Mouse (Mus musculus) limb, embryonic 12.5 days (tissue): ENCODE results near the gene Hdac4. TPM values are rescaled to one million over a fixed set of nuclear protein-coding genes. Genes with fewer than 3 reads are reported as not detected.
A peak's percentile ranks its signal among the peaks of the same experiment; 100 is the strongest.

ENCODE experiments used
- ATAC-seq: fragments of 200-750 bp; cut with Nextera tagmentation; 2 replicates; pipeline ENCODE4 v1.8.0; 2017; ENCODE audit warnings: low read depth, moderate TSS enrichment; ENCODE audit not compliant: insufficient number of reproducible peaks, insufficient read depth, low FRiP score, low TSS enrichment
- H3K27ac ChIP-seq: fragments of 300-500 bp; sonication (generic); 2 replicates; pipeline ENCODE4 v1.5.1; 2016; ENCODE audit warnings: mild to moderate bottlenecking, moderate library complexity
- H3K27me3 ChIP-seq: fragments of 300-500 bp; sonication (generic); 2 replicates; pipeline ENCODE4 v1.6.1; 2016; ENCODE audit warnings: mild to moderate bottlenecking, moderate library complexity
- H3K36me3 ChIP-seq: fragments of 300-500 bp; sonication (generic); 2 replicates; pipeline ENCODE4 v1.6.1; 2016; ENCODE audit warnings: mild to moderate bottlenecking, moderate library complexity
- H3K4me1 ChIP-seq: fragments of 300-500 bp; sonication (generic); replicated peaks from 2 replicates; pipeline ENCODE4 v1.6.1; 2016
- H3K4me2 ChIP-seq: fragments of 300-500 bp; sonication (generic); 2 replicates; pipeline ENCODE4 v1.6.1; 2016; ENCODE audit warnings: mild to moderate bottlenecking, moderate library complexity
- H3K4me3 ChIP-seq: fragments of 300-500 bp; sonication (generic); replicated peaks from 2 replicates; pipeline ENCODE4 v1.5.1; 2016; ENCODE audit warnings: mild to moderate bottlenecking
- H3K9ac ChIP-seq: fragments of 300-500 bp; sonication (generic); replicated peaks from 2 replicates; pipeline ENCODE4 v1.6.1; 2016; ENCODE audit warnings: mild to moderate bottlenecking, moderate library complexity
- H3K9me3 ChIP-seq: fragments of 300-500 bp; sonication (generic); 2 replicates; pipeline ENCODE4 v1.6.1; 2016; ENCODE audit warnings: mild to moderate bottlenecking, moderate library complexity
- WGBS: fragments of 180-500 bp; shearing (Covaris S2); methylation state at CpG from one replicate; pipeline ENCODE4 v1.1.7; 2016; 5-methylcytosine and 5-hydroxymethylcytosine counted together
- polyA plus RNA-seq: library from polyadenylated mRNA; unstranded; fragments of >200 nt; fragmentation: Nextera tagmentation; extraction: Ambion mirVana; gene quantifications from 2 replicates; pipeline ENCODE4 v1.2.1, GENCODE M21; 2016

The Hdac4 gene
- polyA plus RNA-seq, 1 experiment from 2014 or later = 26.0 TPM

DNA sequence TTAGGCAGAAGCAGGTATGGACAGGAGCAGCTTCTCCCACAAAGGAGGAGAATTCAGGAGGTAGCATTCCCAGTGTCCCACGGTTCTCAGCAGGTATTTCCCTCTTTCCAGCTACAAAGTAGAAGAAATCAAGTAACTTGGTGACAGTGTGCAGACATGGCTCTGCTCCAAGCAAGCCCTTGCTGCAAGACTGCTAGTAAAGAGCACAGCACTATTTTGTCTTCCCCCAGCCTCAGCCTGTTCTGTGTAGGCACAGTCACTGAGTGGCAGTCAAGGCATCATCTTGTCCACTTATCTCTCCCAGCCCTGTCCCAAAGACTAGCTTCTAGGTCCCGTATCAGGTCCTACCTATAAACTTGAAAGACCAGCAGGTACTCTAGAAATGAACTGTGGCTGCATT is 86.9 kb downstream of the Hdac4 start:
- H3K4me2 ChIP-seq = no peak overlapping the region
- H3K27ac ChIP-seq = no peak overlapping the region
- no peak overlapping the region for H3K4me3 ChIP-seq
- H3K9ac ChIP-seq = no peak overlapping the region
- no peaks in the 10 kb centered on the region for H3K9me3 ChIP-seq
- no peaks in the 10 kb centered on the region for H3K27me3 ChIP-seq
- no peak for ATAC-seq
- 90% methylated on average over 2 of the region's 2 CpGs for WGBS
- peaks cover 18% of the 10 kb centered on the region for H3K4me1 ChIP-seq
- peaks cover 5% of the 10 kb centered on the region; the same call in 1 of the 2 replicates for H3K36me3 ChIP-seq

DNA sequence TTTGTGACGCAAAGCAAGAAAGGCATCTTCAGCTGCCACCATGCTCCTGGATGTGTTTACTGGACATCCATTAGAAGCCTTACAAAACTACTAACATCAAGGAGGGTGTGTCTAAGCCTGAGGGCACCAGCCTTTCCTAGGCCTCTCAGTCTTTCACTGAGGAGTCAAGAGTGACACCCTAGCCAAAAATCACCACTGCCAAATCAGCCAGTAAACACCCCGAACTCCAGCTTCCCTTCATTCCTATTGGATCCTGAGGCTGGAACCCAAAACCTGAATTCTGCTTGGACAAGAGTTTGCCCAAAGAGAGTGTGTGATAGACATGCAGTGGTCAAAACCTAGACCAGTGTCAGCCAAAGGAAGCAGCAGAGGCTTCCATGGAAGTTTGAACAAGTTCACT is 87.5 kb downstream of the Hdac4 start:
- Histone ChIP-seq H3K4me3 (no peak overlapping the region), H3K9me3 (no peaks in the 10 kb centered on the region), H3K9ac (no peak overlapping the region), H3K36me3 (peaks cover 5% of the 10 kb centered on the region; the same call in 1 of the 2 replicates), H3K4me2 (no peak overlapping the region), H3K27ac (no peak overlapping the region), H3K4me1 (peaks cover 16% of the 10 kb centered on the region), H3K27me3 (no peaks in the 10 kb centered on the region)
- ATAC-seq = no peak
- WGBS = 94% methylated on average over 2 of the region's 2 CpGs

DNA sequence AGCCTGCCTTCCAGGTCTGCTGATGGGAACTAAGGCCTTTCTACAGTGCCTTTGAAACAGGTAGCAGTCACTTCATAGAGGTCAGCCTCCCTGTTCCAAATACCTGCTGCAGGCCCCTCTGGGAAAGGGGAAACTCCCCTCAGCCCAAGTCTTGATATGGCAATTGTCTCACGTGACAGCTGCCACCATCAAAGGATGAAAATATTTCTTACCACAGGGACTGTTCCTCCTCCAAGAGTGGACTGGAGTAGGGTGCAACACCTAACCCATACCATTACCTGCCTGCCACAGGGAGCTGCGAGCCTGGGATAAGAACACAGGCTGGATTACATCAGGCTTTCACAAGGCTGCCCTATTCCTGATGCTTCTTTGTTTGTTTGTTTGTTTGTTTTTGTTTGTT is 88.0 kb downstream of the Hdac4 start:
- 77% methylated on average over 2 of the region's 2 CpGs for WGBS
- H3K27ac ChIP-seq = no peak overlapping the region
- no peak for ATAC-seq

DNA sequence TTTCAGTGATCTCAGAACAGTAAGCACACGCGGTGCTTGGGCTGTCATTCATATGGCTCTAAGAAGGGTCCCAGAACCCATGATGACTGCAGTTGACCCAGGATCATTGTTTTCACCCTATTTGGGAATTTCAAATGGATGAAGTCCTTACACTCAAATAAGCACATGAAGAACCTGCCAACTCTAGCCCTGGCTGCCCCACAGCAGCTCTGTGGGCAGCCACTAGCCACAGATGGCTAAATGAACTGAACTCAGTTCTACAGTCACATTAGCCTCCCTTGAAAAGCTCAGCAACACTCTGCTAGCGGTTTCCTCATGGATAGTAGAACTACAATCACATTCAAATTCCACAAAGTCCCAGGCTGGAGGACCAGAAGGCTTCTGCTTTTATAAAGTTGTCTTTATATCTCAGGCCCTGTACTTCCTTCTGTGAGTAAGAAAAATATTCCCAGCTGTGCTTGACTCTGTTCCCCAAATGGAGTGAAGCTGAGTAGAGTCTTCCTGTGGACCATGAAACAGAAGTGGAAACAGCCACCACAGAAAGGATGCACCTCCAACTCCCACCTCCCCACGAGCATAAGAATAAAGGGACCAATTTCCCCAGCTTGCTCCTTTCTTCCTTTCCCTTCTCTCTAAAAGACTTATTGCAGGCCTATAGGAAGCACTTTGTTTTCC is 88.9 kb downstream of the Hdac4 start:
- no peaks in the 10 kb centered on the region for H3K9me3 ChIP-seq
- ATAC-seq = no peak
- H3K27ac ChIP-seq = no peak overlapping the region
- no peak overlapping the region for H3K4me2 ChIP-seq
- WGBS = 89% methylated on average over 4 of the region's 4 CpGs
- H3K4me1 ChIP-seq = peaks cover 12% of the 10 kb centered on the region; the same call in 1 of the 2 replicates
- no peak overlapping the region for H3K4me3 ChIP-seq
- H3K9ac ChIP-seq = no peak overlapping the region
- H3K36me3 ChIP-seq = peaks cover 5% of the 10 kb centered on the region; the same call in 1 of the 2 replicates
- H3K27me3 ChIP-seq = no peaks in the 10 kb centered on the region

More for the DNA sequence above, 88.0 kb downstream of the Hdac4 start:
- Histone ChIP-seq H3K4me2 (no peak overlapping the region), H3K9ac (no peak overlapping the region), H3K27me3 (no peaks in the 10 kb centered on the region), H3K36me3 (peaks cover 5% of the 10 kb centered on the region; the same call in 1 of the 2 replicates), H3K4me1 (peaks cover 12% of the 10 kb centered on the region; the same call in 1 of the 2 replicates), H3K9me3 (no peaks in the 10 kb centered on the region), H3K4me3 (no peak overlapping the region)

DNA sequence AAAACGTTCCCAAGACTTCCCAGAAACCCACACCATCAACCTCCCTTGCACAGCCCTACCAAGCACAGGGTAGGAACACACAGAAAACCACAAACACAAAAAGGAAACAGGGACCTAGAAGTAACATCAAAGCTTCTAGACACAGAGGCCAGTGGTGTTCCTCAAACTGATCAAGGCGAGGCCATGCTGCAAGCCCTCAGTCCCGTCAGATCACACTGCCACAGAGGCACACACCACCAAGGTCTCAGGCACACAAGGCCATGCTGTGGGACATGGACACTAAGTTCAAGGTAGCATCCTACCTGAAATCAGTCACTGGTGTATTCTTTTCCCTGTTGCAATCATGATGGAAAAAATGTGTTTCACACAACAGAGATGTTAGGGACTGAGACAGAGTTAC is 90.8 kb downstream of the Hdac4 start:
- no peak for ATAC-seq
- Histone ChIP-seq H3K27me3 (no peaks in the 10 kb centered on the region), H3K4me2 (no peak overlapping the region), H3K36me3 (peaks cover 5% of the 10 kb centered on the region; the same call in 1 of the 2 replicates), H3K9me3 (no peaks in the 10 kb centered on the region), H3K9ac (no peak overlapping the region), H3K4me3 (no peak overlapping the region), H3K4me1 (peaks cover 12% of the 10 kb centered on the region; the same call in 1 of the 2 replicates), H3K27ac (no peak overlapping the region)
- WGBS = 82% methylated on average over 3 of the region's 3 CpGs

DNA sequence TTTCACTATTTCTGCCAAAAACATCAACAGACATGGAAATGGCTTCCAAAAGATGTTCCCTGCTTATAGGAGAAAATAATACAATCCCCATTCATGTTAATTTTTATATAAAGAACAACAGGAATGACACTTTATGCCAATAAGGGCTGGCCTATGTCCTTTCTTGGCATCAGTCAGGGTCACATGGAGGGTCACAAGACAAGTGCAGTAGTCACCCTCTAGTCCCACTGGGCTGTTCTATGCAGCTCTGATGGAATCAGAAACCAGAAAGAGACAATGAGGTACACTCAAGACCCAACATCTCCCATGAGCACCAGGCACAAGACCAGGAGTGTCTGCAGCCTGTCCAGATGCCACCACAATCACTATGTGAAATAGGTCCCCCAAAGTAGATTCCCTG is 91.5 kb downstream of the Hdac4 start:
- Histone ChIP-seq H3K4me3 (no peak overlapping the region), H3K9me3 (no peaks in the 10 kb centered on the region), H3K27ac (no peak overlapping the region), H3K27me3 (no peaks in the 10 kb centered on the region), H3K4me2 (no peak overlapping the region), H3K4me1 (peaks cover 12% of the 10 kb centered on the region; the same call in 1 of the 2 replicates), H3K36me3 (no peaks in the 10 kb centered on the region), H3K9ac (no peak overlapping the region)
- no peak for ATAC-seq

DNA sequence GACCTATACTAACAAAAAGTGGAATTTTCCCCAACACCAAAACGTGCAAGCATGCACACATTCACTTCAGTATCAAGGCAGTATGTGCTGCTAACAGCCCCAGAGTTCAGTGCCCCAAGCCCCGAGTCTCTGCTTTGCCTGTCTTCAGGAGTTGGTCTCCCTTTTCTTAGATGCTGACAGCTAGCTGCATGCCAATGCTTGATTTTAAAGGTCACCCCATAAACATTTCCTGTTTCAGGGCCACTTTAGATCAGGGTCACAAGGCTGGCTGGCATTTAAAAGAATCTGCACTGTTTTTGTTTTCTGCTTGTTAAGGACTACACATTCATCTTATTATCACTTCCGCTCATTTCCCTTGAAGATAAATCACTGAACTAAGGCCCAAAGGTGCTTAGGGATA is 92.1 kb downstream of the Hdac4 start:
- Histone ChIP-seq H3K9ac (no peak overlapping the region), H3K9me3 (no peaks in the 10 kb centered on the region), H3K4me1 (peaks cover 12% of the 10 kb centered on the region; the same call in 1 of the 2 replicates), H3K36me3 (no peaks in the 10 kb centered on the region), H3K4me3 (no peak overlapping the region), H3K27me3 (no peaks in the 10 kb centered on the region), H3K27ac (no peak overlapping the region), H3K4me2 (no peak overlapping the region)
- WGBS = 60% methylated on average over 3 of the region's 3 CpGs
- no peak for ATAC-seq

DNA sequence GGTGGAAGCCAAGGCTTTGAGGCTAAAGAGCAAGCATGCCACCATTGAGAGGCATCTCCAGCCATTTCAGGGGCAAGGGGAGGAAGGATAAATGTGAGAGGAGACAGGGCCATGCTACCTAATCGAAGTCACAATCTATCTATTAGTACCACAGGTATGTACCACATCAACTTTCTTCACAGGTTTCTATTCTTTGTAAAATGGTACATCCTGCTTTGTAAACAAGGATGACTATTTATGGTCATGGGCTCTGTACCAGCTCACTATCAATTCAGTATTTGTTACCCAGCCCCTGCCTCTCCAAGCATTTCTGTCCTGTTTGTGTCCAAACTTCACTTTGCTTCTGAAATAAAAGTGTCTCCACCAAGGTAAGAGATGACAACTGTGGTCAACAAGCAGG is 92.7 kb downstream of the Hdac4 start:
- ATAC-seq = no peak
- 87% methylated on average over 1 of the region's 1 CpGs for WGBS
- Histone ChIP-seq H3K4me3 (no peak overlapping the region), H3K4me2 (no peak overlapping the region), H3K4me1 (peaks cover 12% of the 10 kb centered on the region; the same call in 1 of the 2 replicates), H3K27ac (no peak overlapping the region), H3K9me3 (no peaks in the 10 kb centered on the region), H3K9ac (no peak overlapping the region), H3K36me3 (no peaks in the 10 kb centered on the region), H3K27me3 (no peaks in the 10 kb centered on the region)

DNA sequence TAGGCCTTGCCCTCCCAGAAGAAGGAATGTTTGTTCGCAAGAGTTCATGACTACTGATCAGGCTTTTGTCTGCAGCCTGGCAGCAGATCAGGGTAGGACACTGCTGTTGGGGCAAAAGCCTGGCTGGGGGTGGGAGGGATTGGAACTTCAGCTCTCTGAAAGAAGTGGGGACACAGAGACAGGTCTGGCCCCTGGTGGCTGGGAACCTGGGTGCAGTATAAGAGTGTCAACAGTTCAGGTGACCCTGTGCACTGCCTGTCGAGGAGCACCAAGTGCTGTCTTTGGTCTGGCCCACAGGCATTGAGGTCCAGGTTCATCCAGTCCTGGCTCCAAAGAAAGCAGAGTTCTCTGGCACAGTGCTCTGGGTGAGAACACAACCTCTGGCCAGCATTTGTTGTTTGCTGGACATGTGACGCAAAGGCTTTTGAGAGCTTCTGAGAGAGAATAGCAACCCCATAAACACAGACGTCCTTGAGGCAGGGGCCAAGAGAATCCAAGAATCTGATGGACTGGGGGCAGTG is 95.1 kb downstream of the Hdac4 start:
- no peaks in the 10 kb centered on the region for H3K36me3 ChIP-seq
- 0 out of 2 replicates have a peak, but pooled peaks have one; percentile 47 for ATAC-seq
- H3K27me3 ChIP-seq = no peaks in the 10 kb centered on the region
- H3K9me3 ChIP-seq = no peaks in the 10 kb centered on the region
- no peak overlapping the region for H3K27ac ChIP-seq
- no peak overlapping the region for H3K4me3 ChIP-seq
- H3K4me2 ChIP-seq = no peak overlapping the region
- H3K4me1 ChIP-seq = peaks cover 6% of the 10 kb centered on the region; the same call in 1 of the 2 replicates
- H3K9ac ChIP-seq = no peak overlapping the region
- whole genome bisulfite sequencing = 59% methylated on average over 4 of the region's 4 CpGs

DNA sequence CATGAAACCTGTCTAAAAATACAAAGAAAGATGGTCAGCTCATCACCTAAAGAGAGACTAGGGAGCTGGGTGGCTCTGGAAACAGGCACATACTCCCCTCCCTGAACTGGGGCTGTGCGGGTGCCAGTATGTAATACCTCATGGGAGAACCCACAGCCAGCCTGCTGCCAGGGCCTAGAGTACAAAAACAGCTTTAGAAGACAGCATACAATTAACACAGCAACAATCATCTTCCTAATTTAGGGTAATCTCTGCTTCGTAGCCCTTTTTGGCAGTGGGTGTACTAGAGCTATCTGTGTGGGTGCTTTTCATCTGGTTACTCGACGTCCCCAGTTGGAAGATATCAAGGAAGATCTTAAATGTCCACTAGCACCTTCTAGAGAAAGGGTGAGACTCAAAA is 95.5 kb downstream of the Hdac4 start:
- no peak overlapping the region for H3K4me3 ChIP-seq
- H3K36me3 ChIP-seq = no peaks in the 10 kb centered on the region
- H3K27me3 ChIP-seq = no peaks in the 10 kb centered on the region
- H3K4me2 ChIP-seq = no peak overlapping the region
- no peaks in the 10 kb centered on the region for H3K9me3 ChIP-seq
- H3K4me1 ChIP-seq = peaks cover 6% of the 10 kb centered on the region; the same call in 1 of the 2 replicates
- H3K9ac ChIP-seq = no peak overlapping the region
- H3K27ac ChIP-seq = no peak overlapping the region
- ATAC-seq = no peak
- 88% methylated on average over 4 of the region's 4 CpGs for WGBS

DNA sequence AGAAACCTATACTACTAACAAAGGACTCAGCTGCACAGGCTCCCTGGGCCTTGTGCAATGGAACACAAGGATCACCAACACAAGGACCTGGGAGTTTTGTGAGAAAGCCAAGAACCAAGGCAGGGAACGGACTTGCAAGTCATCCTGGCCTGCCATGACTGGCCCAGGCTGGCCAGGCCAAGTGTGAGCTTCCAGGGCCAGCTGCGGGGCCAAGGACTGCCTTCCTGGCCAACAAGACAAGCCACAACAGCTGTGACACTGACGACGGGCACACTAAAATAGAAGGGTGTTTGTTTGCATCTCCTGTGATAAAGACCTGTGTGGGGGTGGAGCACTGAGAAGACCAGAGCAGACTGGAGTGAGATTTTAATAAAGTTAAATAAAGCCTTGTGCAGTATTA is 96.0 kb downstream of the Hdac4 start:
- 56% methylated on average over 4 of the region's 4 CpGs for WGBS
- Histone ChIP-seq H3K27me3 (no peaks in the 10 kb centered on the region), H3K4me3 (no peak overlapping the region), H3K36me3 (no peaks in the 10 kb centered on the region), H3K4me1 (peaks cover 6% of the 10 kb centered on the region; the same call in 1 of the 2 replicates), H3K27ac (no peak overlapping the region), H3K9ac (no peak overlapping the region), H3K4me2 (no peak overlapping the region), H3K9me3 (no peaks in the 10 kb centered on the region)
- ATAC-seq = no peak
